8 mouse cellular contexts compared by ENCODE assay signal in the genomic region with DNA sequence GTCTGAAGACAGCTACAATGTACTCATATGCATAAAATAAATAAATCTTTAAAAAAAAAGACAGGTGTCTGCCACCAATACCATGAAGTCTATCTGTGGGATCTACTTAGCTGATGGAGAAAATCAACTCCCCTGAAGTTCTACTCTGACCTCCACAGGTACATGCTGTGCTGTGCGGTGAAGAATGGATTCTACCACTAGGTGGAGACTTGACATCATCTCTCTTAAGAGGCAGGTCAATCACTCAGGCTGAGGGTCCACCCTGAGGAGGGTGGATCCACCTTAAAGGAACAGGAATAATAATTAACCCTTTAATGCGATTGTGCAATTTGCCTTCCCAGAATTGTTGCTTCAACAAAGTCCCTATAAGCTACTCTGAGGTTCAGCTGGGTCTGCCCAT. TPM values are rescaled to one million over a fixed set of nuclear protein-coding genes. Genes with fewer than 3 reads are reported as not detected.
DNase-seq lines count a peak whose midpoint lies in the region; ATAC-seq lines count a peak whose summit lies in the region.

No protein-coding gene starts in this region.

- H3K4me2 ChIP-seq in liver, embryonic 12.5 days: no peak overlapping the region
- no peak overlapping the region for H3K4me2 ChIP-seq in hindbrain, embryonic 12.5 days (replicated peaks)

- peak; percentile 60; the same call in 1 of the 2 replicates for ATAC-seq in liver, embryonic 12.5 days
- no peak for ATAC-seq in hindbrain, embryonic 12.5 days (ENCODE audit: low FRiP score)

- H3K4me3 ChIP-seq in liver, embryonic 12.5 days: no peak overlapping the region
- no peak overlapping the region for H3K4me3 ChIP-seq in hindbrain, embryonic 12.5 days

- no peaks in the 10 kb centered on the region for H3K27me3 ChIP-seq in liver, embryonic 12.5 days (replicated peaks)
- no peaks in the 10 kb centered on the region for H3K27me3 ChIP-seq in hindbrain, embryonic 12.5 days

- peaks cover 6% of the 10 kb centered on the region; the same call in 1 of the 2 replicates for H3K4me1 ChIP-seq in liver, embryonic 12.5 days
- H3K4me1 ChIP-seq in hindbrain, embryonic 12.5 days: no peaks in the 10 kb centered on the region

- 11% methylated on average over 2 of the region's 2 CpGs for WGBS in liver, embryonic 12.5 days (ENCODE audit: insufficient replicate concordance)
- WGBS in hindbrain, embryonic 12.5 days: 17% methylated on average over 2 of the region's 2 CpGs

- H3K36me3 ChIP-seq in liver, embryonic 12.5 days: no peaks in the 10 kb centered on the region
- no peaks in the 10 kb centered on the region for H3K36me3 ChIP-seq in hindbrain, embryonic 12.5 days

- H3K9ac ChIP-seq in liver, embryonic 12.5 days: no peak overlapping the region
- H3K9ac ChIP-seq in hindbrain, embryonic 12.5 days: no peak overlapping the region

- peak; percentile 42 for DNase-seq in adrenal gland, postnatal 14 days
- DNase-seq in adrenal gland, adult 2 months: no peak
- DNase-seq in thymus, postnatal 4 days: peak; percentile 32
- DNase-seq in thymus, postnatal 25 days: no peak
- no peak for DNase-seq in right cerebral cortex, postnatal 25 days
- no peak for DNase-seq in cerebellum, adult 18-20 months

- H3K27ac ChIP-seq in liver, embryonic 12.5 days: no peak overlapping the region
- H3K27ac ChIP-seq in hindbrain, embryonic 12.5 days: no peak overlapping the region

- no peaks in the 10 kb centered on the region for H3K9me3 ChIP-seq in liver, embryonic 12.5 days (replicated peaks)
- no peaks in the 10 kb centered on the region for H3K9me3 ChIP-seq in hindbrain, embryonic 12.5 days (replicated peaks)

RNA-seq across cellular contexts. Expression of a gene that starts 9.2 kb away (rescaled TPM):
- not detected in 2 replicates for total RNA-seq in adrenal gland, postnatal 14 days (2021)
- not detected for total RNA-seq in adrenal gland, adult 2 months (2021)
- 0.38 and 1.0 TPM in 2 replicates for polyA plus RNA-seq in adrenal gland, adult 2 months (2012; rRNA removed)
- 0.08 TPM in 1 of 2 replicates, not detected in the other for polyA plus RNA-seq in liver, embryonic 12.5 days (2016; fragmentation: Nextera tagmentation; extraction: Ambion mirVana)
- 0.21 and 0.27 TPM in 2 replicates for polyA plus RNA-seq in hindbrain, embryonic 12.5 days (2016; fragmentation: Nextera tagmentation; extraction: Ambion mirVana)

RNA-seq across cellular contexts. Expression of a gene that starts 10.4 kb away (rescaled TPM):
- total RNA-seq in adrenal gland, postnatal 14 days (2021): 975 and 1,034 TPM in 2 replicates
- total RNA-seq in adrenal gland, adult 2 months (2021): 100 to 1,000 TPM; 829 to 842 TPM
- polyA plus RNA-seq in adrenal gland, adult 2 months (2012; rRNA removed): 217 and 245 TPM in 2 replicates
- polyA plus RNA-seq in liver, embryonic 12.5 days (2016; fragmentation: Nextera tagmentation; extraction: Ambion mirVana): 295 and 296 TPM in 2 replicates
- polyA plus RNA-seq in hindbrain, embryonic 12.5 days (2016; fragmentation: Nextera tagmentation; extraction: Ambion mirVana): 267 and 378 TPM in 2 replicates

RNA-seq across cellular contexts. Expression of a gene that starts 22.9 kb away (rescaled TPM):
- total RNA-seq in adrenal gland, postnatal 14 days (2021): 21.6 and 25.6 TPM in 2 replicates
- total RNA-seq in adrenal gland, adult 2 months (2021): 10 to 100 TPM; 24.1 to 26.2 TPM
- polyA plus RNA-seq in adrenal gland, adult 2 months (2012; rRNA removed): 3.4 and 4.0 TPM in 2 replicates
- polyA plus RNA-seq in liver, embryonic 12.5 days (2016; fragmentation: Nextera tagmentation; extraction: Ambion mirVana): 16.0 and 17.6 TPM in 2 replicates
- 38.1 and 45.0 TPM in 2 replicates for polyA plus RNA-seq in hindbrain, embryonic 12.5 days (2016; fragmentation: Nextera tagmentation; extraction: Ambion mirVana)

RNA-seq across cellular contexts. Expression of a gene that starts 23.0 kb away (rescaled TPM):
- 37.9 and 41.9 TPM in 2 replicates for total RNA-seq in adrenal gland, postnatal 14 days (2021)
- 10 to 100 TPM; 36.8 to 53.1 TPM for total RNA-seq in adrenal gland, adult 2 months (2021)
- polyA plus RNA-seq in adrenal gland, adult 2 months (2012; rRNA removed): 20.5 and 33.7 TPM in 2 replicates
- 93.1 and 97.6 TPM in 2 replicates for polyA plus RNA-seq in liver, embryonic 12.5 days (2016; fragmentation: Nextera tagmentation; extraction: Ambion mirVana)
- polyA plus RNA-seq in hindbrain, embryonic 12.5 days (2016; fragmentation: Nextera tagmentation; extraction: Ambion mirVana): 114 and 115 TPM in 2 replicates

RNA-seq across cellular contexts. Expression of a gene that starts 38.3 kb away (rescaled TPM):
- 63.5 and 63.7 TPM in 2 replicates for total RNA-seq in adrenal gland, postnatal 14 days (2021)
- total RNA-seq in adrenal gland, adult 2 months (2021): 10 to 100 TPM; 52.6 to 61.5 TPM
- 83.3 and 103 TPM in 2 replicates for polyA plus RNA-seq in adrenal gland, adult 2 months (2012; rRNA removed)
- 32.6 and 34.4 TPM in 2 replicates for polyA plus RNA-seq in liver, embryonic 12.5 days (2016; fragmentation: Nextera tagmentation; extraction: Ambion mirVana)
- 58.1 and 59.3 TPM in 2 replicates for polyA plus RNA-seq in hindbrain, embryonic 12.5 days (2016; fragmentation: Nextera tagmentation; extraction: Ambion mirVana)

Comparison
In these comparisons a context has a peak if more than half of its experiments do, and no peak if none do; other contexts are left out.
1. DNase-seq: peak in adrenal gland, postnatal 14 days (single experiment) and thymus, postnatal 4 days (single experiment); none in adrenal gland, adult 2 months (single experiment), thymus, postnatal 25 days (single experiment), right cerebral cortex, postnatal 25 days (single experiment) and cerebellum, adult 18-20 months (0 of 2).